Mouse (Mus musculus) mesoderm, embryonic 11.5 days (tissue): Measurements from ENCODE around the gene Krt23.
A peak's percentile ranks its signal among the peaks of the same experiment; 100 is the strongest.

ENCODE experiments used
- DNase-seq: peaks from one replicate; pipeline ENCODE4 v3.0.0-alpha.2; 2012; ENCODE audit warnings: low read depth, low spot score

Krt23 gene

GRCm38 (mm10) chr11:99492733-99493573 is at the start of gene Krt23:
Gene Krt23 (minus strand): TSS chr11:99493137.
- no peak for DNase-seq

- peak; percentile 13 for DNase-seq
These were observed 46.8 kb upstream of the Krt23 start for GRCm38 (mm10) chr11:99539721-99540120.

GRCm38 (mm10) chr11:99521288-99521860 is 28.4 kb upstream of the Krt23 start, which contains the start of gene Krt39:
Gene Krt39 (minus strand): TSS chr11:99521338.
- no peak for DNase-seq

- no peak for DNase-seq
These were observed 21.2 kb upstream of the Krt23 start for GRCm38 (mm10) chr11:99514098-99514497.

- no peak for DNase-seq
These were observed 7.3 kb upstream of the Krt23 start for GRCm38 (mm10) chr11:99500095-99500805.

- DNase-seq = no peak
These were observed 3.5 kb upstream of the Krt23 start for GRCm38 (mm10) chr11:99496460-99496859.

GRCm38 (mm10) chr11:99494741-99495140 is 1.8 kb upstream of the Krt23 start:
- no peak for DNase-seq

GRCm38 (mm10) chr11:99493574-99493850 is 575 bp upstream of the Krt23 start:
- DNase-seq = no peak

- DNase-seq = no peak
These were observed 1.9 kb downstream of the Krt23 start for GRCm38 (mm10) chr11:99491040-99491439.

GRCm38 (mm10) chr11:99490624-99491023 is 2.3 kb downstream of the Krt23 start:
- no peak for DNase-seq

GRCm38 (mm10) chr11:99489233-99489632 is 3.7 kb downstream of the Krt23 start:
- DNase-seq = no peak

GRCm38 (mm10) chr11:99474981-99475380 is 18.0 kb downstream of the Krt23 start:
- no peak for DNase-seq

GRCm38 (mm10) chr11:99473433-99473832 is 19.5 kb downstream of the Krt23 start:
- DNase-seq = no peak

GRCm38 (mm10) chr11:99472405-99472804 is 20.5 kb downstream of the Krt23 start:
- no peak for DNase-seq

GRCm38 (mm10) chr11:99471946-99472345 is 21.0 kb downstream of the Krt23 start:
- no peak for DNase-seq

- no peak for DNase-seq
These were observed 23.7 kb downstream of the Krt23 start for GRCm38 (mm10) chr11:99469228-99469627.

GRCm38 (mm10) chr11:99468566-99468965 is 24.4 kb downstream of the Krt23 start:
- no peak for DNase-seq

GRCm38 (mm10) chr11:99466316-99466715 is 26.6 kb downstream of the Krt23 start:
- DNase-seq = peak; percentile 69

- DNase-seq = peak; percentile 86
These were observed 28.1 kb downstream of the Krt23 start for GRCm38 (mm10) chr11:99464836-99465235.

GRCm38 (mm10) chr11:99463155-99463554 is 29.8 kb downstream of the Krt23 start:
- peak; percentile 65 for DNase-seq

GRCm38 (mm10) chr11:99461736-99462135 is 31.2 kb downstream of the Krt23 start:
- DNase-seq = no peak

- no peak for DNase-seq
These were observed 34.0 kb downstream of the Krt23 start for GRCm38 (mm10) chr11:99458887-99459286.

GRCm38 (mm10) chr11:99454759-99455158 is 38.2 kb downstream of the Krt23 start:
- DNase-seq = no peak
